Mouse (Mus musculus): ENCODE results near the gene Thbs4.

GRCm38 (mm10) chr13:92750976-92751518 is 43.6 kb downstream of the Thbs4 start:
- TF ChIP-seq CTCF (IDR thresholded peaks at IDR 0.05; ENCODE audit: low read depth): peak; percentile 93
- TF ChIP-seq EP300 (IDR thresholded peaks at IDR 0.05; ENCODE audit: low read depth): no peak
